Mouse (Mus musculus): ENCODE results near the gene Klrk1. TPM values are rescaled to one million over a fixed set of nuclear protein-coding genes. Genes with fewer than 3 reads are reported as not detected.
"Not testable (repeated sequence)": the region's sequence is repeated elsewhere in the genome, so short reads cannot be mapped to it uniquely, and the experiment has no call there.

Gene Klrk1
- polyA plus RNA-seq (2015; fragmentation: Nextera tagmentation; extraction: Ambion mirVana), result 0.14 and 0.18 TPM in 2 replicates

- 83% methylated on average over 4 of the region's 4 CpGs for WGBS
- Histone ChIP-seq H3K36me3 (ENCODE audit: poor library complexity, severe bottlenecking) (no peaks in the 10 kb centered on the region), H3K4me3 (no peak within 1 kb of the TSS), H3K9ac (no peak within 1 kb of the TSS), H3K9me3 (replicated peaks) (no peaks in the 10 kb centered on the region), H3K4me2 (no peak within 1 kb of the TSS), H3K27me3 (no peaks in the 10 kb centered on the region), H3K27ac (no peak within 1 kb of the TSS), H3K4me1 (no peaks in the 10 kb centered on the region)
- ATAC-seq, result no peak
These were observed at the start of gene Klrk1 for GRCm38 (mm10) chr6:129623735-129624134. Klrk1 (minus strand) TSS chr6:129623864.

GRCm38 (mm10) chr6:129661301-129661700 is 37.6 kb upstream of the Klrk1 start:
- H3K27ac ChIP-seq; H3K36me3 ChIP-seq (ENCODE audit: poor library complexity, severe bottlenecking); H3K4me3 ChIP-seq; H3K27me3 ChIP-seq; H3K9me3 ChIP-seq (replicated peaks); H3K4me2 ChIP-seq; H3K4me1 ChIP-seq; ATAC-seq; H3K9ac ChIP-seq: not testable (repeated sequence)
- 60% methylated on average over 1 of the region's 3 CpGs for WGBS

GRCm38 (mm10) chr6:129660589-129660988 is 36.9 kb upstream of the Klrk1 start, which contains the start of gene Klrc2:
Klrc2 (minus strand) TSS chr6:129660689.
- 79% methylated on average over 4 of the region's 4 CpGs for WGBS
- H3K4me1 ChIP-seq; H3K36me3 ChIP-seq (ENCODE audit: poor library complexity, severe bottlenecking); H3K27ac ChIP-seq; H3K4me2 ChIP-seq; H3K9me3 ChIP-seq (replicated peaks); H3K9ac ChIP-seq; ATAC-seq; H3K4me3 ChIP-seq; H3K27me3 ChIP-seq: not testable (repeated sequence)

GRCm38 (mm10) chr6:129644054-129644453 is 20.4 kb upstream of the Klrk1 start:
- not testable (repeated sequence) for H3K36me3 ChIP-seq (ENCODE audit: poor library complexity, severe bottlenecking); ATAC-seq; H3K27ac ChIP-seq; H3K9me3 ChIP-seq (replicated peaks); H3K27me3 ChIP-seq; H3K9ac ChIP-seq; H3K4me3 ChIP-seq; H3K4me1 ChIP-seq; H3K4me2 ChIP-seq
- WGBS, result 100% methylated on average over 1 of the region's 3 CpGs

GRCm38 (mm10) chr6:129643237-129643636 is 19.6 kb upstream of the Klrk1 start, which contains the start of gene Klrc3:
Klrc3 (minus strand) TSS chr6:129643337.
- not testable (repeated sequence) for H3K4me1 ChIP-seq; H3K27ac ChIP-seq; ATAC-seq; H3K9me3 ChIP-seq (replicated peaks); H3K9ac ChIP-seq; H3K36me3 ChIP-seq (ENCODE audit: poor library complexity, severe bottlenecking); H3K4me2 ChIP-seq; H3K4me3 ChIP-seq; H3K27me3 ChIP-seq
- WGBS, result 84% methylated on average over 3 of the region's 3 CpGs

GRCm38 (mm10) chr6:129631046-129631445 is 7.4 kb upstream of the Klrk1 start:
- not testable (repeated sequence) for ATAC-seq; H3K27me3 ChIP-seq; H3K9me3 ChIP-seq (replicated peaks); H3K4me3 ChIP-seq; H3K36me3 ChIP-seq (ENCODE audit: poor library complexity, severe bottlenecking); H3K27ac ChIP-seq; H3K9ac ChIP-seq; H3K4me1 ChIP-seq; H3K4me2 ChIP-seq
- 93% methylated on average over 2 of the region's 2 CpGs for WGBS

GRCm38 (mm10) chr6:129608372-129608771 is 15.3 kb downstream of the Klrk1 start:
- no peak for ATAC-seq
- Histone ChIP-seq H3K36me3 (ENCODE audit: poor library complexity, severe bottlenecking) (no peaks in the 10 kb centered on the region), H3K9me3 (replicated peaks) (no peaks in the 10 kb centered on the region), H3K9ac (no peak overlapping the region), H3K4me1 (no peaks in the 10 kb centered on the region), H3K27ac (no peak overlapping the region), H3K27me3 (no peaks in the 10 kb centered on the region), H3K4me3 (no peak overlapping the region), H3K4me2 (no peak overlapping the region)

- WGBS, result 79% methylated on average over 3 of the region's 3 CpGs
- no peak within 1 kb of the TSS for H3K9ac ChIP-seq
- H3K27me3 ChIP-seq, result no peaks in the 10 kb centered on the region
- no peaks in the 10 kb centered on the region for H3K36me3 ChIP-seq (ENCODE audit: poor library complexity, severe bottlenecking)
- no peak within 1 kb of the TSS for H3K4me2 ChIP-seq
- no peak within 1 kb of the TSS for H3K27ac ChIP-seq
- no peaks in the 10 kb centered on the region for H3K4me1 ChIP-seq
- no peak for ATAC-seq
- no peak within 1 kb of the TSS for H3K4me3 ChIP-seq
- H3K9me3 ChIP-seq (replicated peaks), result no peaks in the 10 kb centered on the region
These were observed 32.2 kb downstream of the Klrk1 start, which contains the start of gene Klrd1 for GRCm38 (mm10) chr6:129591508-129591907. Klrd1 (plus strand) TSS chr6:129591782.

- Histone ChIP-seq H3K27me3 (no peaks in the 10 kb centered on the region), H3K9me3 (replicated peaks) (no peaks in the 10 kb centered on the region), H3K4me1 (no peaks in the 10 kb centered on the region), H3K27ac (no peak overlapping the region), H3K9ac (no peak overlapping the region), H3K4me3 (no peak overlapping the region), H3K4me2 (no peak overlapping the region), H3K36me3 (ENCODE audit: poor library complexity, severe bottlenecking) (no peaks in the 10 kb centered on the region)
- WGBS, result 74% methylated on average over 3 of the region's 3 CpGs
- no peak for ATAC-seq
These were observed 40.6 kb downstream of the Klrk1 start for GRCm38 (mm10) chr6:129583014-129583413.

- 86% methylated on average over 4 of the region's 4 CpGs for WGBS
- H3K36me3 ChIP-seq (ENCODE audit: poor library complexity, severe bottlenecking), result no peaks in the 10 kb centered on the region
These were observed 41.8 kb downstream of the Klrk1 start for GRCm38 (mm10) chr6:129581896-129582295.

GRCm38 (mm10) chr6:129581274-129581673 is 42.4 kb downstream of the Klrk1 start:
- no peaks in the 10 kb centered on the region for H3K9me3 ChIP-seq (replicated peaks)
- no peak overlapping the region for H3K9ac ChIP-seq
- H3K4me2 ChIP-seq, result no peak overlapping the region
- H3K4me1 ChIP-seq, result no peaks in the 10 kb centered on the region
- H3K27ac ChIP-seq, result no peak overlapping the region
- no peaks in the 10 kb centered on the region for H3K36me3 ChIP-seq (ENCODE audit: poor library complexity, severe bottlenecking)
- no peak for ATAC-seq
- no peak overlapping the region for H3K4me3 ChIP-seq
- WGBS, result 63% methylated on average over 4 of the region's 4 CpGs
- no peaks in the 10 kb centered on the region for H3K27me3 ChIP-seq

More at GRCm38 (mm10) chr6:129581896-129582295, 41.8 kb downstream of the Klrk1 start:
- H3K4me1 ChIP-seq, result no peaks in the 10 kb centered on the region
- no peak overlapping the region for H3K4me2 ChIP-seq
- H3K27me3 ChIP-seq, result no peaks in the 10 kb centered on the region
- no peak for ATAC-seq
- H3K9me3 ChIP-seq (replicated peaks), result no peaks in the 10 kb centered on the region
- no peak overlapping the region for H3K4me3 ChIP-seq
- no peak overlapping the region for H3K9ac ChIP-seq
- no peak overlapping the region for H3K27ac ChIP-seq

GRCm38 (mm10) chr6:129577605-129578004 is 46.1 kb downstream of the Klrk1 start, which contains the start of gene Klre1:
Klre1 (plus strand) TSS chr6:129577905.
- no peaks in the 10 kb centered on the region for H3K36me3 ChIP-seq (ENCODE audit: poor library complexity, severe bottlenecking)
- H3K27ac ChIP-seq, result no peak within 1 kb of the TSS
- no peak within 1 kb of the TSS for H3K4me2 ChIP-seq
- 94% methylated on average over 8 of the region's 8 CpGs for WGBS
- no peak within 1 kb of the TSS for H3K9ac ChIP-seq
- no peaks in the 10 kb centered on the region for H3K9me3 ChIP-seq (replicated peaks)
- H3K4me3 ChIP-seq, result no peak within 1 kb of the TSS
- H3K4me1 ChIP-seq, result no peaks in the 10 kb centered on the region
- no peaks in the 10 kb centered on the region for H3K27me3 ChIP-seq
- ATAC-seq, result no peak

- ATAC-seq, result no peak
- no peaks in the 10 kb centered on the region for H3K27me3 ChIP-seq
- no peaks in the 10 kb centered on the region for H3K4me1 ChIP-seq
- no peak overlapping the region for H3K4me2 ChIP-seq
- H3K36me3 ChIP-seq (ENCODE audit: poor library complexity, severe bottlenecking), result no peaks in the 10 kb centered on the region
- H3K9me3 ChIP-seq (replicated peaks), result no peaks in the 10 kb centered on the region
- no peak overlapping the region for H3K9ac ChIP-seq
- WGBS, result 49% methylated on average over 2 of the region's 2 CpGs
- H3K4me3 ChIP-seq, result no peak overlapping the region
- H3K27ac ChIP-seq, result no peak overlapping the region
These were observed 48.3 kb downstream of the Klrk1 start for GRCm38 (mm10) chr6:129575315-129575714.
